Mouse (Mus musculus): ENCODE data around the gene Dnajb8.

Dnajb8 gene

DNA sequence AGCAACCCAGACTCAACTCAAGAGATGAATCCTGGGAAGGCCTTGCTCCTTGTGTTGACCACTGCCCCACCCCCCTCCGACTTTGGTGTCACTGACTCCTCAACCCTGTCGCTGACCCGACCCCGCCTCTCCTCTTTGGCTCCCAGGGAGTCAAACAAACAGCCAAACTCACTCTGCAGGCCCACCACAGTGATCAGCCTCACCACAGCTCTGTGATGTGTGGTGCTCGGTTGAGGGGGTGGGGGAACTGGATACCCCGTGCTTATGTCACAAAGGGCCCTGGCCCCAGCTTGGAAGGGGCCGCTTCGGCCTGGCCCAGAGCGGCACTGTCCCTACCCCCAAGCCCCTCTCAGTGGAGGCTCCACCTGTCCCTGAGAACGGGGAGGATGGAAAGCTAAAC is at the start of gene Dnajb8:
Gene Dnajb8 (plus strand): TSS at position 301 of the 400 bp plus-strand sequence.
- in situ Hi-C loops (cut with MboI, MseI): no loop called here

DNA sequence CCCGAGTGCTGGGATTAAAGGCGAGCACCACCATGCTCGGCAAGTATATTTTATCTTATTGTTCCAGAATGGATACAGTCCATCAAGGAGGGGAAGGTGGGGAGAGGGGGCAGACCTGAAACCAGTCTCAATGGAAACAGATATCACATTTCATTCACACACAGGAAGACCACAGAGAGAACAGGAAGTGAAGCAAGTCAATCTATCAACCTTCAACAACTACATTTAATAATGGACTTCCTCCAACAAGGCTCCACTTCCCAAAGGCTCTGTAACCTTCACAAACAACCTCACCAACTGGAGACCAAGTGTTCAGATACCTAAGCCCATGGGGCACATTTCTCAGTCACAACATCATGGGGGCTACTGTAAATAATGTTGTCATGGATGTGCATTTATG is 47.9 kb upstream of the Dnajb8 start:
- in situ Hi-C loops (cut with MboI, MseI): no loop called here

DNA sequence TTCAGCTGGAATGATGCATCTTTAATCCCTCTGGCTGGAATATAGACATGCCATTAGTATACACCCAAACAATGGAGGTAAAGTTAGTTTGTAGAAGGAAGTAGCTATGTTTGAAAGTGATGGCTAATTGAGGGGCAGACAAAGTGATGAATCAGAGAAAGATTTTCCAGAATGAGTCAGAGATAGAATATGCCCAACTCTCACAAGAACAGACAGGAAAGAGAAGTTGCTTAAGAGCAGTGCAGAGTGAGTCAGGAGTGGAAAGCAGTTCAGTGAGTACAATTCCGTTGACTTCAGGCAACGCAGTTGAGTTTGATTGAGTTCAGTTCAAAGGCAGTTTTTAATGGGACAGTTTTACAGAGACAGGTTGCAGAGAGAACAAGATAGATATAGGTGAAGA is 47.4 kb upstream of the Dnajb8 start:
- in situ Hi-C loops (cut with MboI, MseI): no loop called here

DNA sequence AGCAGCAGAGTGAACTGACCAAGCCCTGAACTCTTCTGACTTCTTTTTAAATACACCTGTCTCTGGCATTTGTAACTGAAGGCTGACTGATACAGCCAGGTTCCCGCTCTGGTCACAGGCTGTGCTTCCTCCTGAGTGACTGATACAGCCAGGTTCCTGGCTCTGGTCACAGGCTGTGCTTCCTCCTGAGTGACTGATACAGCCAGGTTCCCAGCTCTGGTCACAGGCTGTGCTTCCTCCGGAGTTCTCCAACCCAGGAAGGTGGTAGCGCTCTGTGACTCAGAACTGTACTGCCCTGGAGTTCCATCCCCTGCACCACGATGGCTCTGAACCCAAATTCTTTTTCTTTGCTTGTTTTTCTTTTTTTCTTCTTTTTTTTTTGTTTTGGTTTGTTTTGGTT is 37.4 kb upstream of the Dnajb8 start:
- in situ Hi-C loops (cut with MboI, MseI): no loop called here

DNA sequence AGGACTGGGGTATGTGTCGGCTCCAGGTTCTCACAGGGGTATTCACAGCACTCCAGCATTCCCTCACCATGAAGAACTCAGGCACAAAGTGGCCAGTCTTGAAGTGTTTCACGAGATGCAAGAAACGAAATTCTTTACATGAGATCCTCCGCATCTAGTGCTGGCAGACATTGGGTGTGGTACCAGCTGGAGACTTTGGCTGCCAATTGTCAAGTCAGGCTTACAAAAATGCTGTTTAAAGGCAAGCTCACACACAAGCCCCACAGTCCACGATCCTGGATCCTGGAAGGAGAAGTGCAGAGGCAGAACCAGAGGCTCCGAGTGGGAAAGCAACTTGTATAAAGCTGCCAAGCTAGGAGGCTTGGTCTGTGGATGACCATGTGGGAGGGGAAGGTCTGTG is 33.9 kb upstream of the Dnajb8 start:
- in situ Hi-C loops (cut with MboI, MseI): no loop called here

DNA sequence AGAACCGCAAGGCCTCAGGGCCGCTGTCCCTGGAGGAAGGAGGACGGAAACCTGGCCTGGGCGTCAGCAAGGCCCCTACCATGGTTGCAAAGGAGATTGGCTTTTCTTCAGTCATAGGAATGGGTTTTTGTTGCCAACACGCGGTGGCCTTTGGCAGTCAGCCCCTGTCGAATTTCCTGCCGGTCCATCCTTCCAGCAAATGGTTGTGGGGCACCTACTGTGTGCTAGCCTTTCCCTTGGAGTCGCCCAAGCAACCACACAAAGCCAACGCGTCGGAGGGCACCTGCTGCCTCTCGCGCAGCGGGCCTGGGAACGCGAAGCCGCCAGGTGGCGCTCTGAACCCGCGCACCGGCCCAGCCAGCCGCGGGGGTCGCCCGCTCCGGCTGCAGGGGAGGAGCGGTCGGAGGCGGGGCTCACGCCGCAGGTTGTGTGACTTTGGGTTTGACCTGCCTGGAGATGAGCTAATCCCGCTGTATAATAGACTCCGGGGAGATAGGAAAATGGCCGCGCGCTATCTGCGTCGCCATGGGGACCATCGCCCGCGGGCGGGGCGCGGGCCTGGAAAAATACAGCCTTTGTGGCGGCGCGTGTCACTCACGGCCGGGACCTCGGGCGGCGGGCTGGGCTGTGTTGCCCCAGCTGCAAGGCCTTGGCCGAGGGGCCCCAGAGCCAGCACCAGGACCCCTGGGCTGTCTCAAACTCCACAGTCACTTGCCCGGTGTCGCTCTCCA is 32.6 kb upstream of the Dnajb8 start:
- in situ Hi-C loops (cut with MboI, MseI): loop anchor here (10.0 kb wide), 1 partner anchor 315 kb away; no protein-coding TSS in a partner anchor

DNA sequence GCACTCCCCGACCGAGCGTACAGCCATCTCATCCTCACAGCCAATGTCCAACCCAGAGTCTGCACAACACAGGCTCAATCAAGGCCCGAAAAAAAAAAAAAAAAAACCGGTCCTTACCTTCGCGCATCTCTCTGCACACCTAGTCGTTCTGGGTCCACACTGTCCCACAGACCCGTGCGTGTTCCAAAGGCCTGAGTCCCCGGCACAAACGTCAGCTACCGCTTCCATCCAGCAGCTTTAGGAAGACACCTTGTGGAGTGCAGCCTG is 32.1 kb upstream of the Dnajb8 start:
- in situ Hi-C loops (cut with MboI, MseI): loop anchor here (10.0 kb wide), 1 partner anchor 315 kb away; no protein-coding TSS in a partner anchor

DNA sequence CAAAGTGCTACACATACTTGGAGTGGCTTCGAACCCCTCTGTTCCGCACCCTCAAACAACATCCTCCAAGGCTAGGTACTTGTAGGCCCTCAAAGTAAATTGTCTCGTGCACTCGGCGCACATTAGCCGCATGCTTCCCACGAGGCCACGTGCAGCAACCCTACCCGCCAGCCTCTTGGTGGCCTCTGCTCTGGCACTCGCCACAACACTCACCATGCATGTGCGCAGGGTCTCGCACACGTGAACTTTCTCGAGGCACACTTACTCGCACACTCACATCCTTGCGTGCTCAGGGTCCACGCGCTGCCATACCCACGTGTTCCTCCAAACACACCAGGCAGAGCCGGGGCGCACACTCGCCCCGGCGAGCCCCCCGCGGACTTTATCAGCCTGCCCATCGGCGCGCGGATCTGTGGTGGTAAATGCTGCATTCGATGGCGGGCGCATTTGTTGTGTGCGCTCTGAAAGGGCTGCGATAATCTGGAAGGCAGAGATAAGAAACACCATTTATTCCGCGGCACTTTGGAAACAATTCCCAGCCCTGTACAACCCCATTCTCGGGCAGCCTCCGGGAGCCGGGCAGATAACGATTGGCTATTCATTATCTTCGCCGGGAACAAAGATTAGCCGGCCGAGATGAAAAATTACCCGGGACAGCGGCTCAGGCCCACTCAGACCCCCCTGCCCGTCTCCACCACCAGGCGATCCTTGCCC is 31.6 kb upstream of the Dnajb8 start:
- in situ Hi-C loops (cut with MboI, MseI): loop anchor here (10.0 kb wide), 1 partner anchor 314 kb away; no protein-coding TSS in a partner anchor

DNA sequence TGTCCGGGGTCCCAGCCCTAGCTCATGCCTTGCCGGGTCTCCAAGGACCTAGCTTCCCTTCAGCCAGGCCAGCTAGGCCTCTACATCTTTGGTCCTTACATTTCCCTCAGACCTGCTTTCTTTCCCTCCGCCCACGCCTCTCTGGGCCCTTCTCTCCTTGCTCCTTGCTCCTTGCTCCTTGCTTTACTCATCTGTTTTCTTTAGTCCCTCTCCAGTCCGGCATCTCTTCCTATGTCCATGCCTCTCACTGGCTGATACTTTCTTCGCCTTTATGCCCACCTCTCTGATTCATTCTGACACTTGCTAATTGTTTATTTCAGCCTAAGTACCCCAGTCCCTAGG is 31.1 kb upstream of the Dnajb8 start:
- in situ Hi-C loops (cut with MboI, MseI): loop anchor here (10.0 kb wide), 1 partner anchor 314 kb away; no protein-coding TSS in a partner anchor

DNA sequence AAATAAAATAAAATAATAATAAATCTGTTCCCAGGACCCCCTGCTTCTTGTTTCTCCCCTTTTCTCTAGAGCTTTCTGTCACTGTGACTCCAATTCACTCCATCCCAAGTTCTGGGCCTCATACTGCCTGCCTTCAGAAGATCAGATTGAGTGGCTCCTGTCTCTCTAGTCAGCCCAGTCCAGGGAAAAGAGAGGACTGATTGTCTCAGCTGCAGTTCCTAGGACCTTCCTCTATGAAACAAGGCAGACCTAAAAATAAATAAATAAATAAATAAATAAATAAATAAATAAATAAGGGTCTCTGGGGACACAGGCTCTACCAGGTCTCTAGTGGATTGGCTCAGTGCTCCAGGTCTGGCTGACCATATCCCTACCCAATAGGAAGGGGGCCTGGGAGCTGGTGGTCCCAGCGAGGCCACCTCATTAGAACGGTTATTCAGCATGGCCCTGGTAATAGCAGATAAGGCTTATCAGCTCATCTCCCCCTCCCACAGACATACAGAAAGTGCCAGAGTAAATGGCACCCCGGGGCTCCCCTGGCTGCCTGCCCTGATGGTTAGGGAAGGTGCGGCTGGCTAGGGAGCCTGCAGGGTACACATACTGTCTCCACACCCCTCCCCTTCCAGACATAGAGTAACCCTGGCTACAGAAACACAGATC is 30.5 kb upstream of the Dnajb8 start:
- in situ Hi-C loops (cut with MboI, MseI): loop anchor here (10.0 kb wide), 1 partner anchor 313 kb away; no protein-coding TSS in a partner anchor

DNA sequence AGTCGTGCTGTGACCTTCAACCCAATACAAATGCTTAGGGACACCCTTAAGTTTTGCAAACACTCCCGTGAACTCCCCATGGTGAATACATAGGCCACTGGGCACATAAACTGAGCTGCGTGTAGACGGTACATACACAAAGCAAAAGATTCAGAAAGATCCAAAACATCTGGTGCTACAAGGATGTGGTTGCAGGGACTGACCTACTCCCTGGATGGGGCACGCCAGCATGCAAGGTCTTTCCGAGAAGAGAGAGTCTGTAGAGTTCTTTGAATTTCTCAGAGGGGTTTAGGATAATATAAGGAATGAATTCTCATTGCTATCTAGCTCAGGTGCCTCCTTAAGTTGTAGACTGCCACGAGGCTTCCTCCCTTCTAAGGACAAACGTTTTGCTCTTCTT is 29.3 kb upstream of the Dnajb8 start:
- in situ Hi-C loops (cut with MboI, MseI): loop anchor here (10.0 kb wide), 1 partner anchor 312 kb away; no protein-coding TSS in a partner anchor

DNA sequence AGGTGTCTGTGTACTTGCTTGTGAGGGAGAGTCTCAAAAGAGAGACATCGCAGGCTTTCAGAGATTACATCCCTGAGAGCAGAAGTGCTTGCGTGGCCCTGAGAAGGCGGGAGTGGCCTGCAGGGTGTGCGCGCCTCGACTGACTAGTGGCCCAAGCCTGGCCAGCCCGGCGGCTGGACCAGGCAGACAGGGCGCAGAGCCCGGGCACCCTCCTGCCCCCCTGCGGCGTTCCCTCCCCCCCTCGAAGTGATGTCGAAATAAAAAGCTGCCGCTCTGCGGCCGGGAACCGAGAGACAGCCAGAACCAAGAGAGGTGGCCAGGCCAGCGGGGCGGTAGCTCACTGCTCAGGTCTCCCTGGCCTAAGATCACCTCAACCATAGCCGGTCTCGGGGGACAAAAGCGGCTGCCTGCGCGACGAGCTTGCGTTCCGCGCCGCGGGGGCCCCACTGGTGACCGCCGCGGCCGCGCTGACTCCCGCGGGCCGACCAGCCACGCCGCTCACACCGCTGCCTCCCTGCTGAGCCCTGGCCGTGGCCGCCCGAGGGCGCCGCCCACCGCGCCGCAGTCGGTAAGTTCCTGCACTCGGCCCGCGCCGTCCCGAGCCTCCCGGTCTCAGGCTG is 28.5 kb upstream of the Dnajb8 start, which contains the start of gene Gata2:
Gene Gata2 (plus strand): TSS at position 459 of the 620 bp plus-strand sequence.
- in situ Hi-C loops (cut with MboI, MseI): loop anchor here (10.0 kb wide), 1 partner anchor 311 kb away; no protein-coding TSS in a partner anchor

DNA sequence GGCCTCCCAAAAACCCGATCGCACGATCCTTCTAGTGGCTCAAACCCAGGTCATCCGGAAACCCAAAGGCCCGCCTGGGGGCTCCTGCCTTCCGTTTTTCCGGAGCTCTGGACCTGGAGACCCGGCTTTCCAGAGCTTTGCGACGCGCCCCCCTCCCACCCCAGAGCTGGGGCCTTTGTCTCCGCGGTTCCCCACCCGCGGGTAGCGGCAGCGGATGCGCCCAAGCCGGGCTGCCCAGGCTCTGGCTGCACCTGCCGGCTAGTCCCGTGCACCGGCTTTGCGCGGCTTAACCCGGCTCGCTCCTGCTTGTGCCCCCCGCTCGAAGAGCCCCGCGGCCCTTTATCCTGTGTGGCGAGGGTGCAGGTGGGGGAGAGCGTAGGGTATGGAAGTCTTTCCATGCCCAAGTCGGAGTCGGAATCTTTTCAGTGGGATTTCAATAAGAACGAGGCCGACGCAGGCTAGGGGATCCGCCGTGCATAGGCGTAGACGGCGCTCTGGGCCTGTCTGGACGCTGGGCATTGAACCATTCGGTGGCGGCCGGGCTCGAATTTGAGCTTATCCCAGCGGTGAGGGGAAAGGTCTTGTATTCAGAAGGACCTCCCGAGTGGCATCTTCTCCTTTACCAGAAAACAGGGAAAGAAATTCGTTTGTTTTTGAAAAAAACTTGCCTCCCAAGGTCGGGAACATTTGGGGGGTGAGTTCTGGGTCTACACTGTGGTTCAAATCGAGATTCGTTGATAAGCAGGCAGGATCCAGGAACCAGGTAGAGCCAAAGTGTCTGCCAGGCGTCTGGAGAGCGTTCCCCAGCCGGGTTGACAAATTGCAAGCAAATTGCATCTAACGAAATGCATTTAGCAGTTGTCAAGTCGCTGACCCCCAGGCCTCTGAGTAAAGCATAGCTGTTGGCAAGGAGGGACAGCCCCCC is 27.8 kb upstream of the Dnajb8 start:
- in situ Hi-C loops (cut with MboI, MseI): loop anchor here (10.0 kb wide), 1 partner anchor 310 kb away; no protein-coding TSS in a partner anchor

DNA sequence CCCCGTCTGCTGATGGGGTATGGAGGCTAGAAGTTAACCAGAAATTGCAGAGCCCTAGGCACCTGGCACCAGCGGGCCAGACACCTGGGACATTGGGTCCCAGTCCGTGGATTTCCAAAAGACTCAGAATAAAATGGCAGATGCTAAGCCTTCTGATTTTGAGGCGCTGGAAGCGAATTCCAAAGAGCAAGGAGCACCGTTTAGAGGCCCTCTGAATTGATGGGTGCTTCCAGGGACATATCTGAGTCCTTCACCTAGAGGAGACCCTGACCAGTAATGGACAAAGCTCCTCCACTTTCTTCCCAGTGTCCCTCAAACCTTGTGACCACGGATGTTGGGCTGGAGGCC is 27.1 kb upstream of the Dnajb8 start:
- in situ Hi-C loops (cut with MboI, MseI): loop anchor here (10.0 kb wide), 1 partner anchor 310 kb away; no protein-coding TSS in a partner anchor

DNA sequence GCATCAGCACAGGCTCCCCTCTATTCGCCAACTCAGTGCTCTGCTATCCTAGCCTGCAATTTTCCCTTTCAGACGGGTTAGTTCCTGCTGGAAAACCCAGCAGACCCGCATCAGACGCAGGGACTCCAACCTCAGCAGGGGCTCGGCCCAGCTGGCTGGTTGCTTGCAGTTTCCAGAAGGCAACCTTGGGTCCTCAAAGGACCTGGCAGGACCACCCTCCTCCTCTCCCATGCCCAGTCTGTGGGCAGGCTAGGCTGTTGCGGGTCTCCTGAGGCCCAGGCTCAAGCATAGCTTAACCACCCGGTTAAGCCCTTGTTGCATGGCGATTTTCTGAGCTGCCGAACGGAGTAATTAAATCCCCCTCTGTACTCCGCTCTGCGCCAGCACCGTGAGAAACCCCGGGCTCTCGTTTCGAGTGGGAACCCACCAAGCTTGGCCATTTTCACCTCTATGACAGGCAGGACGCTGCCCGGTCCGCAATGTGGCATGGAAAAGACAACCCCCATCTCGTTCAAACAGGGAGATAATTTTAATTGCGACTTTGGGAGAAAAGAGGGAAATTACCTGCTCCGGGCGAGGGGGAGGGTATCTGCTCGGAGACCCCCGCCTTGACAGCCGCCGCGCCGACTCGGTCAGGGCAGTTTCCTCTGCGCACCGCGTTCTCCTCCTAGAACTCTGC is 25.9 kb upstream of the Dnajb8 start:
- in situ Hi-C loops (cut with MboI, MseI): loop anchor here (10.0 kb wide), 1 partner anchor 309 kb away; no protein-coding TSS in a partner anchor

DNA sequence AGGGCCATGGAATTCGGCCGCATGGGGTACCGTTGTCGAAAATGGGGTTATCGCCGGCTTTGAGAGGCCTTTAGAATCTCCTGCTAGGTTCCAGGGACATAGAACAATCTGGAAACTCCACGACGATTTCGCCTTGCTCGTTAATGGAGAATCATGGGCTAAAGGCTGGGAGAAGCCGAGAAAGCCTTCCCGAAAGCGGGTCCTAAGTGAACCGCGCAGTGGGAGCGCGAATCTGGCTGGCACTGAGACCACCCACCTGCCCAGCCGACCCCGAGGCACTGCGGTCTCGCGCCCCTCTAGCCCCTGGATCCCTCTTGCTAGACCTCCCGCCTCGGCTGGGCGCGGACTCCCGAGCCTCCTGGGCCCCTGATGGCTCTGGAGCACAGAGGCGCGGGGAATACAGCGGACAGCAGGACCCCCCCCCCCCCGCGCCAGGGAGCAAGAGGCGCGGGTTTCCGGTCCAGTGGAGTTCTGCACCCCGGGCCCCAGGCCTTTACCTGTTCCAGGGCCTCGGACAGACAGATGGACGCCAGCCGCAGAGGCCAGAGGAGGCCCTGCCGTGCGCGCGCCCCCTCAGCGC is 25.2 kb upstream of the Dnajb8 start:
- in situ Hi-C loops (cut with MboI, MseI): loop anchor here (10.0 kb wide), 1 partner anchor 308 kb away; no protein-coding TSS in a partner anchor

DNA sequence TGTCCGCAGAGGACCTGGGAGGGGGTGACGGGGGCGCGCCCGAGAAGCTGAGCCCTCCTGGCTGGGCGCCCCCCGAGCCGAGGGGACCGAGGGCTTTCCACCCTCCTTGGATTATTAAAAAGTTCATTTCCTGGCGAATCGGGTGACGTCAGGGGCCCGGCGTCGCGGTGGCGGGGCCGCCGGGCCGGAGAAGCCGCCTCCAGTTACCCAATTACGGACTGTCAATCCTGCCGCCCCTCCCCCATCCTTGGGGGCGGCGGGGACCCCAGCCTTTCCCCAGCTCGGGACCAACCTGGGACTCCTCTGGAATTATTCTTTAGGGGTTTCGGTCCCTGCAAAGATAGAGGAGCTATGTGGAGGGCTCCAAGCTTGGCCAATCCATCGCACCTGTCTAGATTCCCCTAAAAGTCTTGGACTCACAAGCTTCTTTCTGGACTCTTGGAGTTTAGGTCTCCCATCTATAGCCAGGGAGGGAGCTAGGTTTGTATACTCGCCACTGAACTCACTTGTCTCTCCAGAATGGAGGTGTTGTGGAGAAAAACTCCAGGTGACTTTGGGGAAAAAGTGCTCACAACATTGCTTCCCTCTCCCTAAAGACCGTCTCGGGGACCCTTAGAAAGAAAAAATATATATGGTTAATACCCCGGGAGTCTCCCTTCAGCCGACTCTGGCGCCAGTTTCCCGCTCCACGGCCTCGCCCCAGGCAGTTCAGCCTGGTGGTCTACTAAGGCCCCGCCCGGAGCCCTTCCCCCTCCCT is 24.6 kb upstream of the Dnajb8 start:
- in situ Hi-C loops (cut with MboI, MseI): loop anchor here (10.0 kb wide), 1 partner anchor 307 kb away; no protein-coding TSS in a partner anchor

DNA sequence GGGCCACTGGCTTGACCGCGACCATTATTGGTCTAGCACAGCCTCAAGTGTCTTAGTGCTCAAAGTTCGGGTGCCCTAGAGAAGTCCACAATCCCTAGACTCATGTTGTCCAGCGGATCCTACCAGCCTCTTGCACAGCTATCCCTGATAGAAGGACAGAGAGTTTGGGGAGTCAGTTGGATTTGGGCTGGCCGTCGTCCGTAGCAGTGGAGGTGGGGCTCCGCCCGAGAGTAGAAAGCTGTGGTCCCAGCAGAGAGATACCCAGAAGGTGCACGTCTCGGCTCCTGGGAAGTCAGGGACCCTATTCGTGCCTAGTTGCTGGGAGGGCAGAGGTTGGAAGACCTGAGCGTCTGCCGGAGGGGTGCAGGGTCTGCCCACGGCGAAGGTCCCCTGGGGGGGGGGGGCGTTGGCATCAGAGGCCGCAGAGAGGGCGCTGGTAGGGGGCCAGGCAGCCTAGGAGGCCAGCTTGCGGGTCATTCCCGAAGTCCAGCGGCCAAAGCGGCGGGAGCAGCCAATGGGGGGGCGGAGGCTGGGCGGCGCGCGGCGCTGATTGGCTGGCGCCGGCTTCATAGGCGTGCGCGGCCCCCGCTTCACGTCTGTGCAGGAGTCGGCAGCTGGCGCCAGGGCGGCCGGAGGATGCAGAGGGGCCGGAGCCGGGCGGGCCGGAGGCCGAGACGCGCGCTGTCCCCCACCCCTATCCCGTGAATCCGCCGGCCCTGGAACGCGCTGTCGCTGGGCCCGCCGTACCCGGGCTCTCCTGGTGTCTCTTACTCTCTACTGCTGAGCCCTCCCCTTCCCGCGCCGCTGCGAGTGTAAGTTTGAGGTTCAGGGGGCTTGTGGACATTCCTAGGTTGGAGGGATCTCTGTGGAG is 23.8 kb upstream of the Dnajb8 start:
- in situ Hi-C loops (cut with MboI, MseI): loop anchor here (10.0 kb wide), 1 partner anchor 306 kb away; no protein-coding TSS in a partner anchor
